Mouse (Mus musculus): ENCODE measurements around the gene Frmd4b.
A peak's percentile ranks its signal among the peaks of the same experiment; 100 is the strongest.

Gene Frmd4b

DNA sequence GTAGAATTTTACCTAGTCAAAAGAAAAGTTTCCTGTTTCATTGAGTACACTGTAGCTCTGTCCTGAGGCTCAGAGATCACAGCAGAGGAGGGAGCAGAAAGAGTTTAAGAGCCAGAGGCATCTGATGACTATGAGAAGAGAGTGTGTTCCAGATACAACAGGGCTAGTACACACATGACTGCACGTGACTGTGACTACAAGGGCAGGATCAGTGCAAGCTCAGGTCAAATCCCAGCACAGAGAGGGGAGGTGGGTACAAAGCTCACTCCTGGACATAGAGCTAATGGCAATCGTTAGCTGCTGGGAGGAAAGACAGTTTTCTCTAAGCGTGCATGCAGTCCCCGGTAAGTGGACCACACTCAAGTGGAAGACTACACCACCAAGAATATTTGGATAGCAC is 37.6 kb downstream of the Frmd4b start:
- no peak for DNase-seq (ENCODE audit: low read depth)

DNA sequence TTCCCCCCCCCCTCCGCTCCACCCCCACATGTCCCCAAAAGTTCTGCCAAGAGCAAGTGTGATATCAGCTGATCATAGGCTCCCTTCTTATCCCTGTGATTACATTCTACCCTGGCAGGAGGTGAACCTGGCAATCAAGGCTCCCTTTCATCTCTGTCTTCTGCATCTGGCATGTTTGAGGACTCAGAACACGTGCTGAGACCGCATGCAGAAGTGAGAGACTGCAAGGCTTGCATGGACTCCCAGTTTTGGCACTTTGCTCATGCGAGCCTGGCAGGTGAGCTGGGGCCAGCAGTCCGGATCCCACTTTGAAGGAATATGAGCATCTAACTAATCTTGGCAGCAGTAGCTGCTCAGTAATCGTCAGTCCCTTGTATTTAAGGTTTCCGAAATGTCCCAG is 39.1 kb downstream of the Frmd4b start:
- DNase-seq (ENCODE audit: low read depth) = no peak

DNA sequence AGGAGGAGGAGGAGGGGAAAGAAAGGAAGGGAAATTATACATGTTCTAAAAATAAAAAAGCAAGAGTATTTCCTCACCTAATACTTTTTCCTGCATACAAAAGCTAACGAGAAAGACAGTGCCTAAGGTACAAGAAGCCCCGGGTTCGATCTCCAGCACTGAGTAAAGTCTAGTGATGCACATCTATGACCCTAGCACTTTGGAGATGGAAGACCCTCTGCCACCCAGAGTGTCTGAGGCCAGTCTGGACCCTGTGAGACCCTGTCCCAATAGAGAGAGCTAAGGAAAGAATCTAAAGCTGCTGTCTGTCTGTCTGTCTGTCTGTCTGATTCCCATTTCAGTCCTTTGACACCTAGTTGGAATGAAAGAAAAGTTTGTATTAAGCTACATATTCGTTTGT is 40.0 kb downstream of the Frmd4b start:
- DNase-seq (ENCODE audit: low read depth) = no peak

DNA sequence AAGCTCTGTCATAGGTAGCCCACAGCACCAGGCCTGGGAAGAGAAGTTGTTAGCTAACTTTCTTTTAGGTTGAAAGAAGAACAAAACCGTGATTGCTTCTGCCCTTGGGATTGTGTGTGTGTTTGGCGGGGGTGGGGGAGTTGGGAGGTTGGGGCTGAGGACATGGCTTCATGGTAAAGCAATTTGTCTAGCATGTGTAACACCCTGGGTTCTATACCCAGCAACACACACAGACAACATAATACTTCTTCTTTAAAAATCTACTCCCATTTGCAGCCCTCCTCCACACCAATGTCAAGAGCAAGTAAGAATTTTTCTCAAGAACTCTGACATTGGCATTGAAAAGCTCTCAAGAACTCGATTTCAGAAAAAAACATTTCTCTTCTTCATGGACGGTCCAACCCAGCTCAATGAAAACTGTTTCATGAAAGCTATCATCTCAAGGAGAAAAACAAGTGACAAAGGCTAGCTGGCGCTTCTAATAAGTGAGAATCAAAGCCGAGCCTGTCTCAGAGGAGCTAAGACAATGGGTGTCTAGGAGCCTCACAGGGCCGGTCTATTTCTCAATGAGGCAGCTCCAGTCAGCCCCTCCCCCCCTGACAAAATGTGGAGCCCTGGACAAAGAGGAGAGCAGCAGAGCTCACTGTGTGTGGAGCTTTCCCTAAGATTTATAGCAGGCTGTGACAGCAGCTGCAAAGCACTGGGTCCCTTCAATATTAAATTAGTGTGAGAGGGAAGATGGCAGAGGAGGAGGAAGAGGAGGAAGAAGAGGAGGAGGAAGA is 40.6 kb downstream of the Frmd4b start:
- no peak for DNase-seq (ENCODE audit: low read depth)

DNA sequence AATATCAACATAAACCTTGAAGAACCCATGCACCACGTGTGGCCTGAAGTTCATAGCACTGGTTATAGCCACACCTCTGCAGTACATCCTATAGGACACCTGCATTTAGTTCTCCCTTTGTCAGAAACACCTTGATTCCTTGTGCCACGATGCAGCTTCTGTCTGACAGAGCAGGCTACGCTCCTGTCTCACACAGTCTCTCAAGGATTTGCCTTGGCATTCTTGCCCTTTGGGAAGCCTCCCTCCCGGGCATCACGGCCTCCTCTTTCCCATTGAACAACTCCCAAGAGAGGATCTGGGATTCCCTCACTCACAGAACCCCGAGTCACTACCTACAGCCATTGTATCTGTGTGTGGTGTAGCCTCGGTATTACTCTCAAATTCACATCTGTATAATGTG is 41.2 kb downstream of the Frmd4b start:
- DNase-seq (ENCODE audit: low read depth) = no peak

DNA sequence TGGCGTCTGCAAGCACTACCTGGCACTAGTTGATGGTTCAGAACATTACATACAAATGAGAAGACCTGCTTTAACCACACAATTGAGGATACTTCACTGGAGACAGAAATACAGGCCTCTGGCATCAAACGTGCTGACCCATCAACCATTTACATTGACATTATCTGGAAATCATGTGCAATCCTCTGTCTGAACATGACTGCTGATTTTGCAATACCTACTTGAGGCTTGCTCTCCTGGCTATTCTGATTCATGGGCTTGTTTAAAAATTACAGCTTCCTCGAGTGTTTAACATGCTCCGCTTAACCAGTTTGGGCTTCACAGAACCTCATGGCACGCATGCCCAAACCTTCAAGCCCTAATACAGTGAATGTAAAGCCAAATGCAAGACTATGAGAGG is 42.4 kb downstream of the Frmd4b start:
- no peak for DNase-seq (ENCODE audit: low read depth)

DNA sequence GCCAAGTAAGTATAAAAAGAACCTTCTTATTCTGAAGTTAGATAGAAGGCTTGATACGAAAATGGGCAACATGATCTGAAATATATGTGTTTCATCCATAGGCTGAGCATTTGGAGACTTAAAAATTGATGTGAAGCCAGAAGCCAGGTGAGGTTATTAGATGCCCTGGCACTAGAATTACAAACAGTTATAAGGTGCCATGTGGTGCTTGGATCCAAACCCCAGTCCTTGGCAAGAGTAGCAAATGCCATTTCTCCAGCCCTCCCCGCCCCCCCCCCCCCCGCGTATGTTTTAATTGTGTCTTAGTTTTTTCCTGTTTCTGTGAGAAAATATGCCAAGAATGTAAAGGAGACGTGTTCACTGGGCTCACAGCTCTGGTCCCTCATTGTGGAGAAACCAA is 45.1 kb downstream of the Frmd4b start:
- no peak for DNase-seq (ENCODE audit: low read depth)

DNA sequence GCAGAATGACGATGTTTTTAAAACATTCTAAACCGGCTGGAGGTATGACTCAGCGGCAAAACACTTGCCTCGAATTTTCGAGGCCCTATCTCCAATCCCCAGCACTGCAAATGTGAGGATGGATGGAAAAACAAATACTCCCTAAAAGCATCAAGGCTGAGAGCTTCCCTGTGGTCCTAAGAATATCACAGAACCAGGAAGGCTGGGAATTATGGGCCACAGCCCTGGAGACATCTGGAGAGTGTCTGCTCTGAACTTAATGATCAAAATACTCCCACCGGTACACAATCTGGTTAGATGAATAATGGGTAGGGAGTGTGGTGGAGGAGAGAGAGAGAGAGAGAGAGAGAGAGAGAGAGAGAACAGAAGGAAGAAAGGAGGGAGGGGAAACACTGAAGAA is 48.8 kb downstream of the Frmd4b start:
- DNase-seq (ENCODE audit: low read depth) = no peak

DNA sequence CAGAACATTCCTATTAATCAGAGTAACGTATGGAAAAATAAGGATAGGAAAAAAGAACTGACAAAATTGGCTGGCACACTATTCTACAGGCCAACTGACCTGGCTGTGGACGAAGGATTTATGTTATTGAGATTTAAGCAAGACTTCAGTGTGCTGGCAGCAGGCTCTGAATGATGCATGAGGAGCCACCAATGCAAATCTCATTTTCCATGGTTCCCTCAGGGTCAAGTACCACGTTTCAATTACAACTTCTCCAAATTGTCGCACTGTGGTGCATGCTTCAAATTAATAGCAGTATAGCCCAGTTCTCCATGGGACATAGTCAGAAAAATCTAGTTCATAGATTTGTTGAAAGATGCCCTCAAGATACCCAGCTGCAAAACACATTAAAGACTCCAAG is 50.6 kb downstream of the Frmd4b start:
- DNase-seq (ENCODE audit: low read depth) = no peak

DNA sequence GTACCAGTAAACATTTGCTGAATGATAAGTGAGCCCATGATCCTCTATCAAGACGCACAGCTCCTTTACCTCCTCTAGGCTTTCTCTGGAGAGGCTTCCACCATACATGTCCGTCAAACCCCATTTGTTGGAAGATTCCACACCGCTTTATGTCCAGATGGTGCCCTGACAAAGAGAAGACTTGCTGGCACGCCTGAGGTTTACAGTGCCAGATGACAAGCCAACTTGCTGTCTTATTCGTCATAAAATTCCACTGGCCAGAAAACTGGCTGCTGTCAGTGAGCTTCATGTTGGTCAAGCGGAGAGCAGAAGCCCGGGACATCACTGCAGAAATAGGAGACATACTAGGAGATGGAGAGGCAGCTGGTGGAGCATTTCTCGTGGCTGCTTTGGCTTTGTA is 60.2 kb downstream of the Frmd4b start:
- DNase-seq (ENCODE audit: low read depth) = no peak

DNA sequence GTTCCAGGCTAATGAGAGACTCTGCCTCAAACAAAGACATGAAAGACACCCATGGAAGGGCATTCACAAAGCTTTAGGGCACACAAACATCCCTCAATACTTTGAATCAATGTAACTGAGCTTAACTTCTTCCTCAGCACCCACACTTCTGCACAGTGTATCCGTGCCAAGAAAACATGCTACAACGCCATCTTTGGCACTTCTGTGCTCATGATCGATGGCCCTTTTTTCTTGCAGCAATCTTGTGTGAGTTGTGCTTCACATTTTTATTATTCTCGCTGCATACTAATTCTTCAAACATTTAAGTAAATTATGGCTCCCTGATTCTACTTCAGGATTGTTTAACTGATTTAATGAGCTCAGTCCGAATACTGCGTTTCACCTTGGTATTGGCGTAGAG is 61.7 kb downstream of the Frmd4b start:
- no peak for DNase-seq (ENCODE audit: low read depth)

DNA sequence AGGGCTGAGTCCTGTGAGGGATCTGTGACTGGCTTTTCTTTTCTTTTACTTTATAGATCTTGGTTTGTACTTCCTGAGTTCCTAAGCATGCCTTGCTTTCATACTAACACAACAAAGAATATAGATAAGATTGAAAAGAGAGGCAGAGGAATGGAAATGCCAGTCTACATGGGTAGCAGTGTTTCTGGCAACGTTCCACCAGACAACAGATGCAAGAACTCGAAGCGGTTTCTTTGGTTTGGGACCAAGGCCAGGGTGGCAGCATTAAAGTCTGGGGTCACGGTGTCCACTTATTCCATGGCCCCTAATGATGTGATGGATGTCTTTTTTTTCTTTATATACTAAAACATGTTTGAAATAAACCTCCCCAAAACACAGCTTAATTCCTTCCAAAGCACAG is 63.9 kb downstream of the Frmd4b start:
- no peak for DNase-seq (ENCODE audit: low read depth)

DNA sequence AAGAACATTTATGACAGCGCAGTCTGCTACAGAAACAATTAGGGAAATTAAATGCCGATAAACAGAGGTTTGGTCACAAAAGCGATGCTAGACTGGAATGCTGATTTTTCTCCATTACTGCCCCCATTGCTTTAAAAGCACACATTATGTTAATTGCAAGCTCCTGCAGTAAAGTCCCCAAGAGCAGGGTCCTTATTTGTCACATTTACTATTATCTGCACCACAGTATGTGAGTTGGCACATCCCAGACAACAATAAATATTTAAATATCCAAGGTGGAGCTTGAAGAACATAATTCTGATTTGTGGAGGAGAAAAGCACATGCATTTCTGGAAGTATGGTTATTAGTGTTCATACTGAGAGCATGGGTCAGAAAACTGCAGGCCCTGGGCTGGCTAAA is 64.8 kb downstream of the Frmd4b start:
- DNase-seq (ENCODE audit: low read depth) = no peak

DNA sequence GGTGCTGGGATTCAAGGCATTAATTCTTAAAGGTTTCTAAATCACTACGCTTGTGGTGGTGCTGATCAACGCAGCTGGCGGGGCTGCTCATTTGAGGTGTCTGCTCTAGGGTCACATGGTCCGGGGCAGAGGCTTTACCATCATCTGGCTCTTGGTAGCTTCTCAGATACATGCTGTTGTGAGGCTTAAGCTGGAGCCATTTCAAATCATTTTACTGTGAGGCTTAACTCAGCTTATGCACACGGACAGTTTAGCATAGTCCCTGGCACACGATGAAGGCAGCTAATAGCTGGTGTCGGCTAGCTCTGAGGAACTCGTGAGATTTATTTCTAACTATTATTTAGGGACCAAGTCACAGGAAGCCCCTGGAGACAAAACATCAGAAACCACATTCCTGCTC is 65.5 kb downstream of the Frmd4b start:
- DNase-seq (ENCODE audit: low read depth) = no peak

DNA sequence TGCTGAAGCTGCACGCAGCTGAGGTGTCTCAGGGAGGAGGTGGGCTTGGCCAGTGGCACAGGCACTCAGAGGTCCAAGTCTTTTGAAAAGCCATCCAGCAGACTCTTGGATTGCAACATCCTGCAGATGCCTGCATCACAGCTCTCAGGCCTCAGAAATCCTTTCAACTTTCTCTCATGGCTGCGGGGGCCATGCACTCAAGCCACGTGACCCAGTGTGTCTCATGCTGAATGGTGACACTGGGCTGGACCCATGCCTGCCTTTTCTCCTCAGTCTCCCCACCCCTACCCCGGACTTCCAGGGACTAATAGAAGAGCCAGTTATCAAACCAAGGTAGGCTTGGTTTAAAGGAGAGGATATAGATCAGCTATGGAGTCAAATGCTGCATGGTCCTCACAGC is 66.2 kb downstream of the Frmd4b start:
- no peak for DNase-seq (ENCODE audit: low read depth)

DNA sequence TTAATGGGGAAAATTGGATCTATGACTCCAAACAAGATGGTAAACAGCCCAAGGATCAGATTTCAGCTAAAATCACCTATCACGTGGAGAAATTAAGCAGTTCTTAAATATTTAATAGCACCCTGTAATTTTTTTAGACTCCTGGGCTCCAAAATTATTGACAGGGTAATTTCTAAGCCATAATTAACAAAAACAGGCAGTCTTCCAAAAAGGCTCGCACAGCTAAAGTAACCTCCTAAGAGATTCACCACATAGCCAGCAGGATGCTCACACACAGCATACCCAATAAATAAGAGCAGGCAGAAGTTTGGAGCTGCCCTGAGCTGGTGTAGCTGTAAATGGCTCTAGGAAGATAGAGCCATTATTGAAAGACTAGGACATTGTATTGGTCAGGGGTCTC is 76.9 kb downstream of the Frmd4b start:
- no peak for DNase-seq (ENCODE audit: low read depth)

DNA sequence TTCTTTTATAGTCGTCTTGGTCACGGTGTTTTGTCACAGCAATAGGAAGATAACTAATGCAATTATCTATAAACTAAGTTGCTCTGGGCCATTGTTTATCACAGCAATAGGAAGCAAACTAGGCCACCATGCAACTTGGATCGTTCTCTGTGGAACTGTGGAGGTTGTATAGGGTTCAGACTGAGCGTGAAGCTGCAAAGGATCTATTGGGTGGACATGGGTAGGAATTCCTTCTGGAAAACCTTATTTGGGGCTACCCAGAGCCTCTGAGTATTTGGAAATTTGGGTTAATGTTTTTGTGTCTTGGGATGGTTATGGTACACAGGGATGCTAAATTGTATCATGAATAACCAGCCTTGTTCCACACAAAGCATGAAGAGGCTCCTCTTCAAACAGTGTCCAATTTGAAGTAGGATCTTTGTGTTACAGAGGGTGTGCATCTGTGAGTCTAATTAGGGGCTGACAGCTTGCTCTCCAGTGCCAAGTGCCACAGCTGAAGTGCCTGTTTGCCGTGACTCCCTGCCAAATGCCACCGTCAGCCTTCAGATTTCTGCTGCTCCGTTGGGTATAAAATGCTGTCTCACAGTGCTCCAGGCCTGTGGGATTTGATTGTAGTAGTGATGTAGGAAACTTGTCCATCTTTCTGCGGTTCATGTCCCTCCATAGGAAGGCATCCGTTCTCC is 81.4 kb downstream of the Frmd4b start:
- DNase-seq (ENCODE audit: low read depth) = no peak

DNA sequence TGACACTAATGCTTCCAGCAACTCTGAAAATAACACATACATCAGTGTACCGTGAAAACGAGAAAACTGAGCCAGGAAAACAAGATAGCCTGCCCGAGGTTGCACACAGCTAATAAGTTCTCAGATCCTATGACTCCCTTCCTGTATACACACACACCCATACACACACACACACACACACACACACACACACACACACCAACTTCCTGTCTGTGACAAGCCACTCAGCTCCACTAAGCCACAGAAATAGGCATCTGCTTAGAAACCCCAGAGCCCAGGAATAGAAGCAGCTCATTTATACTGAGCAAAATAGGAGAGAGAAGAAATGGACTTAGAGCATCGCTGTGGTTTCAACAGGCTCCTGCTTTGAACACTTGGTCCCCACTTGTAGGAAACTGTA is 86.3 kb downstream of the Frmd4b start:
- no peak for DNase-seq (ENCODE audit: low read depth)

DNA sequence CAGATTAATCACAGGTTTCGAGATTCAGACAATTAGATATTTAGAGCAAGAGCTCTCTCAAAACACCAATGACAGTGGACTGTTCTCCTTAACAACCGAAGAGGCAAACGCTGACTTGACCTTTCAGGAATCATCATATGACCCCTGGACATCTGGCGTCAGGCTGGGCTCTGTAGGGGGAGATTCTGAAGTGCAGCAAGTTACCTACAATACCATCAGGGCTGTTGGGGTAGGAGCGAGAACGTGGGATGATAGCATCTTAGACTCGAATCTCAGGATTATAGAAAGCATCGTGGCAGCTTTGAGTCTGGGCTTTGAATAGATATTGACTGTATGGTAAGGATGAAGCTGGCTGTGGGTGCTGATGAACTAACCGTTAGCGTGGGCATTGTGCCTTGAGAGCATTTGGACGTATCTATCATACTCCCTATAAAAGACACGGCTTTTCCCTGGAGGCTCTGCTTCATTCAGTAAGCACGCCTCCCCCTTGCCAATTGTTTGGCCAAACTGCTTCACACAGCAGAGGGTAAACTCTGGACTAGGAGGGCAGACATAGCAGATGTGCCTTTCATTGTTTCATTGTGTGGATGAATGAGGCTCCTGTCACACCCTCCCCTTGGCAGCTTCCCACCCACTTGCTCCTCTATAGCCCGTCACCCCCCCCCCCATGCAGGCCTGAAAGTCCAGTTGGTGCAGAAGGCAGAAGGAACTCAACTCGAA is 88.2 kb downstream of the Frmd4b start:
- no peak for DNase-seq (ENCODE audit: low read depth)

DNA sequence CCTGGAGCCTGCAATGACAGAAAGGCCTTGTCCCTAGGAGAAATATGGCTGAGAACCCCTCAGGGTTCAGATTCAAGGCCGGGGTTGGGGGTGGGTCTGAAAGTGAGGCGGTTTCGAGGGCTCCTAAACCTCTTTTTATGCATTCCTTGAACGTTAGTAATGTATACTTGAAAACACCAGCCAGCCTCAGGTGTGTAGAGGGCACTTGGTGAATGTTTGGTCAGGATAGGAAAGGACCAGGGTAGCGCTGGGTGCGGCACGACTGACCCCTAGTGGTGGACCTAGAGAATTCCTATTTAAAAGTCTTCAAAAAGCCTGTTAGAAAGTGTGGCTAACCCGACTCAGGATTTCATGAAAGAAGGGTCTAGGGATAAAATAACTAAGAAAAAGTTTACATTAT is 91.2 kb downstream of the Frmd4b start:
- peak; percentile 37 for DNase-seq (ENCODE audit: low read depth)

DNA sequence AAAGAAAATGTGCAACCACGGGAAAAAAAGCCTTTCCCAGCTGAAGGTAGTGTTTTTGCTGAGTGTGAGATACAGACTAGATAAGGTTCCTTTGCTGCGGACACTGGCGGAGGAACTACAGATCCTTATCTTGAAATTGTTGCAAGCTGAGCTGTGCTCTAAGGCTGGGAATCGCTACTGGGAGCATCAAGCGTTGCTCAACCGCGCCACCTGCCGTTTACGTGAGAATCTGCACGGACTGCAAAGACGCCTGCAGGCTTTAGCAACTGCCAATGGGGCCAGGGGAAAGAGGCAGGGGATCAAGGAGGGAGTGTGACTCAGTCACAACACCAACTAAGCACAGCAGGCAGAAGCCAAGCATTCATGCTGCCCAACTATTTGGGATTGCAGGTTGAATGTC is 94.2 kb downstream of the Frmd4b start:
- DNase-seq (ENCODE audit: low read depth) = peak; percentile 46

DNA sequence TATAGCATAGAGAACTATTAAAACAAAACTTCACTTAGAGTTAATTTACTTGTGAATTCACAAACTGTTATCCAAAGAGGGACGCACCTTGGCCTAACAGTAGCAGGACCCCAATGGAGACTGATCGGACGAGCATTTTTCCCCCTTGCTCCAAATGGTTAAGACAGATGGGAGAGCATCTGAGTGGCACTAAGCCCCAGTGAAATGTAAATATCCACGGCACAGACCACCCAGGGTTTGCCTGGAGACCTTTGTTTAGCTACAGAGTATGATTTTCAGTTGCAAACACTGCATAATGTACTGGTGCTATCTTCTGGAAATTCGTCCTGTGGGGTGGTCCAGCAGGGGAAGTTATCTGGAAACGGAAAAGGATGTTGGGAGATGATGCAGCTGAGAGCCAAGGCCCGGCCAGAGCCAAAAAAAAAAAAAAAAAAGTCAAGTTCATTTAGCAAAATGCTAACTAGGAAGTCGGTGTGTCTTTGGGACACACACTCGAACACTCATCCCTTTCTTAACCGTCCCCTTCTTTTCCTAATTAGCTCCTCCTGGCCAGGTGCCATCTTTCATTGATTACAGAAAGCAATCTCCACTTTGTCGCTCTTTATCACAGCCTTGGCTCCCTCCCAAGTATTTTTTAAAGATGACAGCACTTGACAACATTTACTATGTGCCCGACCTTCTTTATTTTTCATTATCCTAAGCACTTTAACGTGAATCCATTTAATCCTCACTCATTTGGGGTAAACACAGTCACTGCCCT is 95.9 kb downstream of the Frmd4b start:
- DNase-seq (ENCODE audit: low read depth) = no peak

DNA sequence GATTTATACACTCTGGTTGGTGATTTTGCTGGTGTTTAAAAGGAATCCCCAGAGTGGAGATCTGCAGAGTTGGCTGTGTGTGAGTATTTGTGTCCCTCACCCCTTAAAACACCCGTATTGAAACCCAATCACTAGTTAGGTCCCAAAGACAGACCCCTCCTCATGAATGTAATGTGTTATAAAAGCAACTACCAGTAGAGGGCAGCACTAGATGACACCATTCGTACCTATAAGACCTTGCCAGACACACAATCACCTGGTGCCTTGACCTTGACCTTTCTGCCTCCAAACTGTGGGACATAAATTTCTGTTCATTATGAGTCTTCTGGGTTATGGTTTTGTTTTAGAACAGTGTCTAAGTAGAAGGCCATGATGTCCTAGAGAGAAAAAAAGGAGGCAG is 96.8 kb downstream of the Frmd4b start:
- DNase-seq (ENCODE audit: low read depth) = no peak
